Mouse (Mus musculus): ENCODE data around the gene Arid5b.
A peak's percentile ranks its signal among the peaks of the same experiment; 100 is the strongest.

The Arid5b gene

GRCm38 (mm10) chr10:68191691-68192380, 86.7 kb downstream of the Arid5b start:
- DNase-seq: peak; percentile 76

- DNase-seq: no peak
Observed at GRCm38 (mm10) chr10:68191146-68191545, 87.4 kb downstream of the Arid5b start.

GRCm38 (mm10) chr10:68189847-68190246, 88.7 kb downstream of the Arid5b start:
- DNase-seq: no peak

- DNase-seq: no peak
Observed at GRCm38 (mm10) chr10:68183096-68183495, 95.4 kb downstream of the Arid5b start.

GRCm38 (mm10) chr10:68182266-68182665, 96.3 kb downstream of the Arid5b start:
- no peak for DNase-seq

- no peak for DNase-seq
Observed at GRCm38 (mm10) chr10:68181156-68181555, 97.4 kb downstream of the Arid5b start.

GRCm38 (mm10) chr10:68180721-68181120, 97.8 kb downstream of the Arid5b start:
- no peak for DNase-seq

- peak; percentile 42 for DNase-seq
Observed at GRCm38 (mm10) chr10:68180151-68180550, 98.4 kb downstream of the Arid5b start.

GRCm38 (mm10) chr10:68179741-68180140, 98.8 kb downstream of the Arid5b start:
- DNase-seq: no peak

- DNase-seq: no peak
Observed at GRCm38 (mm10) chr10:68179339-68179738, 99.2 kb downstream of the Arid5b start.

GRCm38 (mm10) chr10:68177697-68178485, 100.6 kb downstream of the Arid5b start:
- no peak for DNase-seq

GRCm38 (mm10) chr10:68175811-68176210, 102.7 kb downstream of the Arid5b start:
- no peak for DNase-seq

- peak; percentile 22 for DNase-seq
Observed at GRCm38 (mm10) chr10:68173634-68174033, 104.9 kb downstream of the Arid5b start.

GRCm38 (mm10) chr10:68172906-68173305, 105.6 kb downstream of the Arid5b start:
- DNase-seq: no peak

- peak; percentile 36 for DNase-seq
Observed at GRCm38 (mm10) chr10:68171974-68172373, 106.6 kb downstream of the Arid5b start.

GRCm38 (mm10) chr10:68168613-68169012, 109.9 kb downstream of the Arid5b start:
- DNase-seq: no peak

- DNase-seq: no peak
Observed at GRCm38 (mm10) chr10:68168141-68168540, 110.4 kb downstream of the Arid5b start.

- no peak for DNase-seq
Observed at GRCm38 (mm10) chr10:68167118-68167517, 111.4 kb downstream of the Arid5b start.

- DNase-seq: no peak
Observed at GRCm38 (mm10) chr10:68166695-68167086, 111.8 kb downstream of the Arid5b start.

- DNase-seq: peak; percentile 63
Observed at GRCm38 (mm10) chr10:68165709-68166694, 112.5 kb downstream of the Arid5b start.

GRCm38 (mm10) chr10:68164723-68165706, 113.5 kb downstream of the Arid5b start:
- DNase-seq: no peak

- no peak for DNase-seq
Observed at GRCm38 (mm10) chr10:68164137-68164536, 114.4 kb downstream of the Arid5b start.
